Mouse (Mus musculus) gastrocnemius, postnatal 10 days (tissue): Measurements from ENCODE around the gene Ndufs8. TPM values are rescaled to one million over a fixed set of nuclear protein-coding genes. Genes with fewer than 3 reads are reported as not detected.
"Not testable (repeated sequence)": the region's sequence is repeated elsewhere in the genome, so short reads cannot be mapped to it uniquely, and the experiment has no call there.

ENCODE experiments used
- DNase-seq: peaks from one replicate; pipeline ENCODE4 v3.0.0; 2021; ENCODE audit warnings: mixed read lengths
- long read RNA-seq, 2 experiments: library from polyadenylated mRNA; stranded (forward); transcript quantifications; one replicate each; pipeline ENCODE4 v2.0.0; 2021
- total RNA-seq, 2 experiments: library from RNA; stranded (reverse); gene quantifications; 2 replicates each; pipeline ENCODE4 v1.2.3; 2021

Gene Ndufs8
- total RNA-seq: 100 to 1,000 TPM; 181 to 205 TPM
- long read RNA-seq, experiment 1, transcript Ndufs8-201 (7 exons, 983 nt): minor isoform, 20 of 171 reads
- long read RNA-seq, experiment 1, transcript Ndufs8-205 (7 exons, 780 nt): major isoform, 135 of 171 reads
- long read RNA-seq, experiment 1, partial matches to known transcripts: 9 of 171 reads
- long read RNA-seq, experiment 1, other reads (novel, unspliced or antisense): 5 of 171 reads
- long read RNA-seq, experiment 2, transcript Ndufs8-205 (7 exons, 780 nt): major isoform, 135 of 176 reads
- long read RNA-seq, experiment 2, transcript Ndufs8-201 (7 exons, 983 nt): minor isoform, 26 of 176 reads
- long read RNA-seq, experiment 2, partial matches to known transcripts: 9 of 176 reads
- long read RNA-seq, experiment 2, other reads (novel, unspliced or antisense): 4 of 176 reads

DNA sequence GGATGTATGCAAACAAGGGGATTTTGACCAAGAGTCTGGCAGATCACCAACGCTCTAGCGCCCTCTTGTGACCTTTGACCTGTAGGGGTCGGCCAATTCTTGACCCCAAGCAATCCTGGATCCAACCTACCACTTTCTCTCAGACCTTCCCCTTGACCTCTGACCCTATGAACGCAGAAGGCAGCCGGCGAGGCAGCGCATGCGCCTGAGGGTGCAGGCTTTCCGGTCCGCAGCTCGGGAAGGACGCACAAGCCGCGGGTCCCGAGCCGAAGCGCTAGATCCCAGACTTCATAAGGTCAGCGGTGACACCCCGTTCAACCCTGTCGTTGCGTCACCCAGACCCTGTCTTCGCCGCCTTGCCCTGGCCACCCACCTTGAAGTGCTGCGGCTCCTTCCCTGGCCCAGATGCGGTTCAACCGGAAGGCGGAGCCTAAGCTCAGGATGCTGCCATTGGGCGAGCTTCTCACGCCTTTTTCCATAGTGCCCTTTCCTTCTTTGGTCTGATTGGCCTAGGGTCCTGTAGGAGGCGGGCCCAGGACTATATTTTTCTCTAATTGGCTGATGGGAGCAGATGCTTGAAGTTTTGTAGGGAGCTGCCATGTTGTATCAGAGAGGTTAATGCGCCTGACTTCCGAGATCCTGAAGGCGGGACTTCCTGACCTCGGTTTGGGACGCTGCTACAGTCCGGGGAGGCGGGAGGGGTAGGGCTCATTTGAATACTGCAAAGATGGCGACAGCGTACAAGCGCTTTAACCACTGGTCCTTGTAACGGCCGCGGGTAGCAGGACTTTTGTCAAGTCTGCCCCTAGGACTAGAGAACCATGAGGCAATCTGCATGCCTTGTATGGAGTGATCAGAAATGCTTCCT is at the start of gene Ndufs8:
Gene Ndufs8, minus strand, starts transcription at position 438 of the 868 bp plus-strand sequence.
- peak; percentile 74 for DNase-seq

DNA sequence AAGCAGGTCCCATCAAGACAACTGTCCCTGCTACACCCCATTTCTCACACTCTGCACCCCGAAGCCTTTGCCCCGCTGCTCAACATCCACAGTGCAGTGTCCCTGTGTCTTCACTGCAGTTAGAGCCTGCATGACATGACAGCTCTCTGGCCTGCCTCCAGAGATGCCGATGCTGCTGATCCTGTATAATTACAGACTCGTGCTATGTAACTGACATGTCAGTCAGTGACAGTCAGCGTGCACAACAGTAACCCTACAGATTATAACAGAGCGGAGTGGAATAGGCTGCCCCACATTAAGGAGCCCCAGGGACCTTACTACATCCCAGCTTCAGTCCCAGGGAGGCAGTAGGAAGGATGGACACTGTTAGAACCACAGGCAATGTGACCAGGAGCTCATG is 49.2 kb upstream of the Ndufs8 start:
- not testable (repeated sequence) for DNase-seq

DNA sequence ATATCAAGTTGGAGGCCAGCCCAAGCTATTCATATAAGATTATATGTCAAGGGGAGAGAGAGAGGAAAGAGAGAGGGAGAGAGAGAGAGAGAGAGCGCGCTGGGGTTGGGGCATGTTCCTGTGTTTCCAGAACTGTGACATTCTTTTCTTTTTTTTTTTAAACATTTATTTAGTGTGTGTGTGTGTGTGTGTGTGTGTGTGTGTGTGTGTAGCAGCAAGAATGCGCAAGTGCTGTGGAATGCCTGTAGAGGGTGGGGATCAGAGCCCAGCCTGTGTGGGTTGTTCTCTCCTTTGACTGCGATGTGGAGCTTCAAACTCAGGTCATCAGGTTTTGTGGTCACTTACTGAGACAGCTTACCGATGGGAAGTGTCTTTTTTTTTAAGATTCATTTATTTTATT is 47.6 kb upstream of the Ndufs8 start:
- DNase-seq: no peak

DNA sequence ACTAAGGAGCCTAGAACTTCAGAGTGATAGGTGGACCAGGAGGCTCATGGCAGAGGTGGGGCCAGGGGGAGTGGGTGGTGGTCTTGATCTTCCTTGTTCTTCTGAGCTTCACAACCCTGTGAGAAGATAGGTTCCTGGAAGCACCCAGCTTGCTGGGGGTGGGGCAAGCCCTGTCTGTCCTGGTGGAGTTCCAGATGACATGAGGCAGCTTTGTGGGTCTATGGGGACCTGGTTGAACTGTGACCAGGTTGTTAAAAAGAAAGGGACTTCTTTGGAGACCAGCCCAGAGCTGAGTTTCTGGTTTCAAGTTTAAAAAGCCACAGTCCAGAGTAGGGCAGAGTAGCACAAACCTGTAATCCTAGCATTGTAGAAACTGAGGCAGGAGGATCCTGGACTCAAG is 46.5 kb upstream of the Ndufs8 start:
- no peak for DNase-seq

DNA sequence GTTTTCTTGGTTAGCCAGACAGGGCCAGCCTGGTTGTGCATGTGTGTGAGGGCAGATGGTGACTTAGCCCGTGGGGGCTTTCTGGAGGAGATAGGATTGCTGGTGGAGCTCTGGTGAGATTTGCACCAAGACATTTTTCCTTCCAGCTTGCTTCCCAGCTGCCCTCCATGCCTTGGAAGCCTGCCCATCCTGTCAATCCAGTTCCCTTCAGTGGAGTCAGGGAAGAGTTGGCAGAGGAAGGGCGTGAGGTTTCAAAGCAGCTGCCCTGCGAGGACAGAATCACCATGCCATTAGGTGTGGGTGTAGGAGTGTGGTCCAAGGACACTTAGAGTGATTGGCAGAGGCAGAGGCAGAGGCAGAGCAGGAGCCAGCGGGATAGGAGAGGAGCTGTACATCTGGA is 45.9 kb upstream of the Ndufs8 start, which contains the start of gene Aldh3b3:
Gene Aldh3b3, plus strand, starts transcription at position 176 of the 400 bp plus-strand sequence.
- DNase-seq: no peak

DNA sequence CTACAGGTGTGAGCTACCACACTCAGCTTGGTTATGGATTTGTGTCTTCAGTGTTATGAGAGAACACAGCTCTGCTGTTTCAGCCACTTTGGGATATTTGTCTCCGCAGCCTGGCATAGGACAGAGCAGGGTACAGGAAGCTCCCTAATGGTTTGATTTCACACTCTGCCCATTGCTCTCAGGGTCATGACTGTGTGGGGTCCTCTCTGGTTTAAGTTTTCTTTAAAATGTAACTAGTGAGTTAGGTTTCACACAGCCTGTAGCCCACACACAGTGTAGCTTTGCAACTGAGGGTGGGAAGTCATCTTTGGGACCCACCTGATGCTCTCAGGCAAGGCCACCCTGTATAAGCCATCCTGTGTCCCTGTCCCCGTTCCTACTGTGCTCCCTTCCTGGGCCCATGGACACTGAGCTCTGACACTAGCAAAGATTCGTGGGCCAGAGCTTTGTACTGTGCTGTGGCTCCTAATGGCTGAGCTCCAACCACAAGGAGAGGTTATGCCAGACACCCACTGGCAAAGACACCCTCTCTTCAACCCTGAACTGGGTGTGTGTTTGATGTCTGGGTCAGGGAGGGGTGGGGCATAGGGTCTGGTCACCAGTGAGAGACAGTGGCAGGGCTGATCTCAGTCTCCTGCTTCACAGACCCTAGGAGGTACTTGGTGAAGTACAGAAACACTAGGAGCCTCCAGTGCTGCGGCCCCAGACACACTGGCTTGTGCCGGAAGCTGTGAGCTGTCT is 44.9 kb upstream of the Ndufs8 start:
- DNase-seq: not testable (repeated sequence)

DNA sequence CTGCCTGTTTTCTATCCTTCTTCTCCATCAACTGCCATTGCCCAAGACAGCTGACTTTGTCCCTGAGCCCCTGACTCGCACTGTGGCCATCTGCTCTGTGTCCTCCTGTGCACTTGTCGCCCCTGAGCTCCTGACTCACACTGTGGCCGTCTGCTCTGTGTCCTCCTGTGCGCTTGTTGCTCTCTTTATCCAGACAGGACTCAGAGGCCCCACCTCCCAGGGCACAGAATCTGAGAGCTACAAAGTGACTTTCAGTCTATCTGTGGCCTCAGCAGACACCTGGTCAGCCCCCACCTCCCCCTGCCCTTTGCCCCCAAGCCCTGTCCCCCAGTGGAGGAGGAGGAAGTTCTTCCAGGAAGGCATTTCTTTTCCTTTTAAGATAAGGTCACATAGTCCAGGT is 43.2 kb upstream of the Ndufs8 start:
- no peak for DNase-seq

DNA sequence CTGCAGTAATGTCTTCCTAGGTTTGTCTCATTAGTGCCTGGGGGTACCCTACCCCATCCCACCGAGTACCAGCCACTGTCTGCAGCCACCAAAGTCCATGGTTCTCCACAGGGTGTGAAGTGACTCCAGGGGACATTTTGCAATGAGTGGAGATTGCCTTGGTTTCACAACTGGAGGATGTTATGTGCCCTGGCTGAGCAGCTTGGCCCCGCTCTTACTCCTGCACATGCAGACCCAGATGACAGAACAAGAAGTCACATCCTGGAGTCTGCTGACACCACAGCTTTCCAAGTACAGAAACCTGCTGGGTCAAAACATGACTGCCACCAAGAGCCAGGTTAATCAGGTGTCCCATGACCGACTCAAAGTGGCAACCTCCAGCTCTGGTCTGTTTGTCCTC is 42.5 kb upstream of the Ndufs8 start:
- no peak for DNase-seq

DNA sequence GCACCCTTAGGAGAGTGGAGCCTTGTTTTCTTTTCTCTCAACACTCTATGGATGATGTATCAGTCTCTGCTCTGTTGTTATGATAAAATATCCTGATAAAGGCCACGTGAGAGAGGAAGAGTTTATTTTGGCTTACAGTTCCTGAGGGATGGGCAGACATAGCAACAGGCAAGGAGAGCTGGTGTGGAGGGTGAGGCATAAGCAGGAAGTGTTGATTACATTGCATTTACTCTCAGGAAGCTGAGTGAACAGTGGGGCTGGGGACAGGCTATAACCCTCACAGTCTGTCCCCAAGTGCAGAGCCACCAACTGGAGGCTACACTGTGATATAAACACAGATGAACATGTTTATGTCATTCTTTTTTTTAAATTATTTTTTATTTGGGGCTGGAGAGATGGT is 39.5 kb upstream of the Ndufs8 start:
- no peak for DNase-seq

DNA sequence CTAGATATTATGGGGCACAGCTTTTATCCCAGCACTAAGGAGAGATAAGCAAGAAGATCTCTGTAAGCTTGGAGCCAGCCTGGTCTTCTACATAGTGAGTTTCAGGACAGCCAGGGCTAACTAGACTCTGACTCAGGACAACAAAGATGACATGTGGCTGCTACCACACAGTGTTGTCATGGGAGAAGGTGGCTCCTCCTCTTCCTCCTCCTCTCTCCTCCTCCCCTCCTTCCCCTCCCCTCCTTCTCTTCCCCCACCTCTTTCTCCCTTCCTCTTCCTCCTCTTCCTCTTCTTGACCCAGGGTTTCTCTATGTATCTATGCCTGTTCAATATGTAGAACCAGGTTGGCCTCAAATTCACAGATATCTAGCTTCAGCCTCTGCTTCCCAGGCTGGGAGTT is 38.9 kb upstream of the Ndufs8 start:
- DNase-seq: no peak

DNA sequence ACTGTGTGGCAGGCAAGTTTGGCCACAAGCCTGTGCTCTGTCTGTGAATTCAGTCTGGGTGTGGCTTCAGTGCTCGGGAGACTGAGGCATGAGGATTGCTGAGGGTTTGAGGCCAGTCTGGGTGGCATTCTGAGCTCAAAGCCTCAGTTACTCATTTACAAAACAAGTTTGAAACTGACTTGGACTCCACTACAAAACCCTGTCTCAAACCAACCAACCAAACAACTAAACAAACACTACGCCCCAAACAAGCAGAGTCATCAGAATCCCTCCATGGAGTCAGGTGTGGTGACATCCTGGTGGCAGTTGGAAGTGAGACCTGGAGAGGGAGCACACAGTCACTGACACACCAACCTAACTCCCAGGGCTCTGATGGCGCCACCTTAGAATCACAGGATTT is 37.8 kb upstream of the Ndufs8 start:
- no peak for DNase-seq

DNA sequence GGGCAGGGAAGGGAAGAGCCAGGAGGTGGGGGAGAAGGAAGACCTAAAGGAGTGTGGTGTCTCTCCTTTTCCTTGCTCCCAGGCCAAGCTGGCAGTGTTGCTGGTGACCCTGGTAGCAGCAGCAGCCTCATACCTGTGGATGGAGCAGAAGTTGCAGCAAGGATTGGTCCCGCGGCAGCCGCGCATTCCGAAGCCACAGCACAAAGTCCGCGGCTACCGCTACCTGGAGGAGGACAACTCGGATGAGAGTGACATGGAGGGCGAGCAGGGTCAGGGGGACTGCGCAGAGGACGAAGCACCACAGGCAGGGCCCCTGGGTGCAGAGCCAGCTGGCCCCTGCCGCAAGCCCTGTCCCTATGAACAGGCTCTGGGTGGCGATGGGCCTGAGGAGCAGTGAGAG is 36.0 kb upstream of the Ndufs8 start:
- DNase-seq: no peak

DNA sequence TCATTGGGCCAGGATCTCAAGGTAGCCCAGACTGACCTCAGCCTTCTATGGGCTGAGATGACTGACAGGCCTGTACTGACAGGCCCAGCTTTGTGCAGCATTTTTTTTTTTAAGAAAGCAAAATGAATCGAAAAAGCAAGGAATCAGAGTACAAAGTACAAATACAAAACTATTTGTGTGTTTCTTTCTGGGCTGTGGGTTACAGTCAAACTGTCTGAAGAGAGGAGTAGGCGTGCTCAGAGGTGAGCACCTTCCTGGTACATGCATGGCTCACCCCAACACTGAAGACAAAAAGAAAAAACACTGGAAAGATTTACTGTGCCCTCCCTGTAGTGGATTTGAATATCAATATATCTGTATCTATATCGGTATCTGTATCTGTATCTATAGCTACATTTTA is 35.2 kb upstream of the Ndufs8 start:
- no peak for DNase-seq

DNA sequence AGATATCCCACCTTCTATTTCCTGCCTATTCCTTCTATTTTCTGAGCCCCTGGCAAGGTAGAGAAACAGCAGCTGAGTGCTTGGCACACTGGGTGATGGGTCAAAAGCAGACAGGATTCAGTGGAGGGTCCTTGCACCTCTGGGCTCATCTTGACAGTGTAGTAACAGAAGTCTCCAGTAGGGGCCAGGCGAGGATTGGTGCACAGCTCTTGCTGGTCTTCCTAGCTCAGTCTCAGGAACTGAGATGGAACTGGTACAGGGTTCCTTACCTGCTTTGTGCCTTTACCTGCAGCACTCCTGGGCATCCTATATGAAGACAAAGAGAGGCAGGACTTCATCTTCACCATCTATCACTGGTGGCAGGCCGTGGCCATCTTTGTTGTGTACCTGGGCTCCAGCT is 34.1 kb upstream of the Ndufs8 start:
- DNase-seq: peak; percentile 69

DNA sequence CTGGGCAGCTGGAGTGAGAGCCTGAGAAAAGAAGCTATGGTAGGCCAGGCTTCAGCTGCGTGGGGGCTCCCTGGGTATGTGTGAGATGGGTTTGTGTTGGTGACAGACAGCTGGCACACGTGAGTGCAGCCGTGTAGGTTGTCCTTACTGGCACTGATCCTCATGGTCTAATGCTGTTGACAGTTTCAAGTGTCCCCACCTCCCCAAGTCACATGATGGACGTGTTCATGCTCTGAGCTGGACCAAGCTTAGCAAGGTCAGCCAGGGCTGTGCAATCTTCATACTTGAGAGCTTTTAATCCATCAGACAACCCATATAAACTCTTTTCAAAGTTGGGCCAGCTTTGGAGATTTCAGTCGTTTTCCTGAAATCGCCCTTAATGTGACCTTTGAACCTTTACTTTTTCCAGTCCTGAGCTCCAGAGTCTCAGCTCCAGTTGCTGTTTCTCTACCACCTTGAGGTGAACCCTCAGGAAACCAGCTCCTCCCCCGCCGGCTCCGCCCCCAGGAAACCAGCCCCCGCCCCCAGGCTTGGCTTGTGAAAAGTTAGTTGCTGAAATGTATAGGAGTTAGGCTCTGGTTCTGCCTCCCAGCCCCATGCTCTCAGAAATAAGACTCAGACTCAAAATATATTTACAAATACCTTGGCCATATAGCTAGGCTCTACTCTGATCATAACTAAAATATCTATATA is 33.4 kb upstream of the Ndufs8 start:
- DNase-seq: no peak

DNA sequence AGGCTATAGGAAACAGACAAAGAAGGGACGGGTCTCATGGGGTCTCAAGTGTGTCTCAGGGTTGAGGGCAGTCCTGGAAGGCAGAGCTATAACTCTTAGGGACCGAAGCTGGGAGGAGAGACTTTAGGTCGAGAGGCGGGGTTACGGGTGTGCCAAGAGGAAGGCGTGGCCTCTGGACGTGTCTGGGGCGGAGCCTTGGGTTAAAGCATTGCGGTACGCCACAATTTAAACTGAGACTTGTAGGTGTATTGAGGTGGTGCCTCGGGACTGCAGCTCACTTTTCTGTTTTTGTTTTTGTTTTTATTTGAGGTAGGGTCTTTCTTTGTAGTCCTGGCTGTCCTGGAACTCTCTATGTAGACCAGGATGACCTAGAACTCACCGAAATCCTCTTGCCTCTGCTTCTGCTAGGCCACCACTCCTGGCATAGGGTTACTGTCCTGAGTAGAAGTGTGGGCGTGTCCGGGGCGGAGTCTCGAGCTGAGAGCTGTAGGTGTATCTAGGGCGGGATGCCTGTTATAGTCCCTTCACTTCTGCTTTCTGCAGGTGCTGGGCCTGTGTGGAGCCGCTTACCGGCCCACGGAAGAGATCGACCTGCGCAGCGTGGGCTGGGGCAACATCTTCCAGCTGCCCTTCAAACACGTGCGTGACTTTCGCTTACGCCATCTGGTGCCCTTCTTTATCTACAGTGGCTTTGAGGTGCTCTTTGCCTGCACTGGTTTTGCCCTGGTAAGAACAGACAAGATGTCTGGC is 30.6 kb upstream of the Ndufs8 start:
- DNase-seq: no peak

DNA sequence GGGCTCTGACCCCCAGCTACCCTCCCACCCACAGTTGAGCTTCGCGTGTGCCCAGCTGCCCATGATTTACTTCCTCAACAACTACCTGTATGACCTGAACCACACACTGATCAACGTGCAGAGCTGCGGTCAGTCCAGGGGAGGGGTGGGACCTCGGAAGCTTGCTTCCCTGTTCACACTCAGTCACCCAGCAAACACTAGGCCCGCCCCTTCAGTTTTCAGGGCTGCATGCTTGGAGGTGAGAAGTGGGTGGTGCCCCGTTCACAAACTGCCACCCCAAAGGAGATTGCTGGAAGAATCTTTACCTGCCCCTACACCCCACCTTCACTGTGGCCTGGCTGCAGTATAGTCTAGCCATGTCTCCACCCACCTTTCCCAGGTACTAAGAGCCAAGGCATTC is 29.7 kb upstream of the Ndufs8 start:
- DNase-seq: no peak

DNA sequence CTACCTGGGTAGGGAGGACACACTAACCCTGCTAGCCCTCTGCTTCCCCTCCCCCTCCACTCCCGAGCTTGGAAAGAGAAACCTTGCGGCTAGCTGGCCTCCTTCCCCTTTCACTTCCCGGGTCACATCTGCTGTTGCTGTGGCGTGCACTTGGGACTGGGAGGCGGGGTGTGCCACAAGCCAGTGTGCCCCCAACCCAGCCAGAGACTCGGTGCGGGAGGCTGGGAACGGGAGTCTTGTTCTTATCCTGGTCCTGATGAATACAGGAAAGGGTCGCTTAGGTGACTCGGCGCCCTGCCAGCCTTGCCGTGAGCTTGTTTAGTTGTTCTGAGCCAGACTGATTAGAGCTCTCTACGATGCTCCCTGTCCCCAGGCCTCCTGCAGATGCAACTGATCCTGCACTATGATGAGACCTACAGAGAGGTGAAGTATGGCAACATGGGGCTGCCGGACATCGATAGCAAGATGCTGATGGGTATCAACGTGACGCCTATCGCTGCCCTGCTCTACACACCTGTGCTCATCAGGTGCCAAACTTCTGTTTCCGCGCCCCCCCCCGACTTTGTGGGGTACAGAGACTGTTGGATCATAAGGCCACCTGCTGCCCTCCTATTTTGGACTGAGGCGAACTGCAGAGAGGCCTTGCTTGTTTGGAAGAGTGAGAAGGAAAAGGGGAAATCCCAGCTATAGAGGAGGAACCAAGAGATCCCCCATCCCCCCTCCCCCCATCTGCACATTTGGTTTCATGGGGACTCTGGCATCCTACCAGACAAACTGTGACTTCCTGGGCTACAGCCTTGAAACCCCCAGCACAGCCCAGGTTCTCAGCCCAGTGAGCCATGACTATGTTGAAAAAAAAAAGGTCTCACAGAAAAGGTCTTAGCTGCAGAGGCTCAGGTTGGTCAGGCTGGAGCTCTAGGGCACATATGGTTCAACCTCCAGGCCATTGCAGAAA is 23.6 kb upstream of the Ndufs8 start:
- peak; percentile 61 for DNase-seq

DNA sequence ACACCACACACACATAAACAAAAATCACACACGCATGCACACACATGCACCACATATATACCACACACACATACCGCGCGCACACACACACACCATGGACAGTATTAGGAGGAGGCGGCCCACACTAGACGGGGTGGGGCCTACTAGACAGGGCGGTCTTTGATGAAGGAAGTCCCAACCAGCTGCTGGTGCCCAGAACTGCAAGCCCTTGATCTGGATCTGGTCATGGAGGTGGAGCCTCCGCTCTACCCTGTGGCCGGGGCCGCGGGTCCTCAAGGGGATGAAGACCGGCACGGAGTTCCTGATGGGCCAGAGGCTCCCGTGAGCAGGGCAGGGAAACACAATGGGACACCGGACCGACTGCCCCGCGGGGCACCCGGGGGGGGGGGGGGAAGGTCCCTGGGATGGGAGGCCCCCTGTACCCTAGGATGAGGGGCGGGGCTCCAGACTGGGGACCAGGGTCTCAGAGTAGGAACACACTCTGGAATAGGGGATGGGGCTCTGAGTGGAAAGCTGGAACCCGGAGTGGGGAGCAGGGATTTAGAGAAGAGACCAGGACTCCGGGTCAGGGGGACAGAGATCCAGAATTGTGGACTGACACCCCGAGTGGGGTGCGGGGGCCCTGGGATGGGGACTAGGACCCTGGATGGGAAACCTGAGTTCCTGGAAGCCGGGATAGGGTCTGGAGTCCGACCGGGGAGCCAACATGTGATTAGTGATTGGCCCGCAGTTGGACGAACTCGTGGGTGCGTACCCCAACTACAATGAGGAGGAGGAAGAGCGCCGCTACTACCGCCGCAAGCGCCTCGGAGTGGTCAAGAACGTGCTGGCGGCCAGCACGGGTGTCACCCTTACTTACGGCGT is 22.7 kb upstream of the Ndufs8 start, which contains the start of gene Unc93b1:
Gene Unc93b1, plus strand, starts transcription at position 155 of the 864 bp plus-strand sequence.
- DNase-seq: peak; percentile 66
